In the genomic region with DNA sequence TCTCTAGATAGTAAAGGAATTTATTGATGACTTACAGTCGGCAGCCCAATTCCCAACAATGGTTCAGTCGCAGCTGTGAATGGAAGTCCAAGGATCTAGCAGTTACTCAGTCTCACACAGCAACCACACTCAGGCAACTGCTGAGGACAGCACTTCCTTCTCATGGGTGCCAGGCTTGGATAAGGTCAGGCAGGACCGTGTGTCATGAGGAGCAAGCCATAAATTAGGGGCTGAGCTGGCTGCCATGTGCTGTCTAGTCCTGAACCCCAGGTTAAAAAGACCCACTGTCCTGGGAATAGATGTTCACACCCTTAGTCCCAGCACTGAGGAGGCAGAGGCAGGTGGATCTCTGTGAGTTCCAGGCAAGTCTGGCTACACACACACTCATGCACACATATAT, we compare ENCODE assay signal across 30 mouse cellular contexts. TPM values are rescaled to one million over a fixed set of nuclear protein-coding genes. Genes with fewer than 3 reads are reported as not detected.
"Had no signal": no experiment of that assay in that cellular context is flagged by ENCODE, and none has a peak within 500 bp of the region (broad histone marks: within the 10 kb centered on the region; RNA-seq: fewer than 3 reads in every experiment).

No protein-coding gene starts in this region.

RNA-seq across cellular contexts. Expression of a gene that starts 1.1 kb away (rescaled TPM):
- total RNA-seq: gastrocnemius, adult 8-10 months; gastrocnemius, postnatal 14 days; gastrocnemius, postnatal 36 days; heart, adult 2 months; heart, postnatal 14 days; heart, postnatal 36 days; hindbrain, postnatal 0 days; layer of hippocampus, adult 2 months; layer of hippocampus, postnatal 10 days; layer of hippocampus, postnatal 25 days; left cerebral cortex, adult 2 months; left cerebral cortex, postnatal 14 days; left cerebral cortex, postnatal 36 days had no signal
- polyA plus RNA-seq: heart, adult 2 months; heart, postnatal 0 days; hindbrain, embryonic 11.5 days; hindbrain, embryonic 15.5 days; hindbrain, postnatal 0 days; intestine, embryonic 14.5 days; kidney, adult 2 months; kidney, postnatal 0 days; limb, embryonic 10.5 days; limb, embryonic 12.5 days had no signal

RNA-seq across cellular contexts. Expression of a gene that starts 5.7 kb away (rescaled TPM):
- total RNA-seq: hematopoietic stem cell, adult 5-6 weeks; hindbrain, postnatal 0 days; layer of hippocampus, adult 2 months; layer of hippocampus, postnatal 10 days; layer of hippocampus, postnatal 25 days; left cerebral cortex, adult 2 months; left cerebral cortex, postnatal 14 days; left cerebral cortex, postnatal 36 days had no signal
- polyA plus RNA-seq: heart, embryonic 11.5 days; heart, embryonic 13.5 days; heart, embryonic 15.5 days; heart, postnatal 0 days; hindbrain, embryonic 11.5 days; hindbrain, embryonic 13.5 days; hindbrain, embryonic 15.5 days; hindbrain, postnatal 0 days; intestine, embryonic 14.5 days; intestine, embryonic 16.5 days; kidney, embryonic 15.5 days; limb, embryonic 10.5 days; limb, embryonic 12.5 days; liver, embryonic 12.5 days; liver, postnatal 0 days had no signal

RNA-seq across cellular contexts. Expression of a gene that starts 10.5 kb away (rescaled TPM):
- total RNA-seq: gastrocnemius, postnatal 36 days; heart, postnatal 36 days had no signal

RNA-seq across cellular contexts. Expression of a gene that starts 10.7 kb away (rescaled TPM):
- total RNA-seq: gastrocnemius, adult 8-10 months; gastrocnemius, postnatal 14 days; gastrocnemius, postnatal 36 days; heart, postnatal 36 days had no signal
